Mouse (Mus musculus) splenic B cell, adult 2 months (primary cell): Measurements from ENCODE around the gene Gpr55.

Source experiments
- DNase-seq: peaks from one replicate; pipeline ENCODE4 v3.0.0-alpha.2; 2011; ENCODE audit warnings: low read depth, low spot score
- H3K27me3 ChIP-seq: 2 replicates; pipeline ENCODE4 v1.6.1; 2012; ENCODE audit warnings: mild to moderate bottlenecking, low read length, moderate library complexity, mixed read lengths; ENCODE audit not compliant: control insufficient read depth, poor library complexity, insufficient read depth, severe bottlenecking
- H3K36me3 ChIP-seq: 2 replicates; pipeline ENCODE4 v1.6.1; 2012; ENCODE audit warnings: mild to moderate bottlenecking, low read length, moderate library complexity, mixed read lengths; ENCODE audit not compliant: control insufficient read depth, poor library complexity, insufficient read depth, severe bottlenecking

Gpr55 gene

DNA sequence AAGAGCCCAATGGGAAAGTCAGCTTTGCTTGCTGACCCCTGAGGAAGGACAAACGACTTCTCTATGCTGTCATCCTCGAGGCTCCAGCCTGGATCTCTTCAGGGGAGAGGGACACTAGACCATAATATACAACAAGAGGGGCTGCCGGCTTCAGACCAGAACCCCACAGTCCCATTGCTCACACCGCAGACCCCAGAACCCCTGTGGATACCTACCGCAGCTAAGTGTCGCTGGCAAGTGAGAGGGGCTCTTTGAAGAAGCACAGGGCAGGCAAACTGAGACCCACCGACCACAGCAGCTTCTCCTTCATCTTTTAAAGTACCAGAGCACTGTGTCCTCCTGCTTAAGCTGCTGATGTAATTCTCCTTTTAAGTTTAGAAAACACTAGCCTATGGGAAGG lies 26.2 kb downstream of the Gpr55 start:
- no peaks in the 10 kb centered on the region for H3K27me3 ChIP-seq
- DNase-seq: no peak
- no peaks in the 10 kb centered on the region for H3K36me3 ChIP-seq

DNA sequence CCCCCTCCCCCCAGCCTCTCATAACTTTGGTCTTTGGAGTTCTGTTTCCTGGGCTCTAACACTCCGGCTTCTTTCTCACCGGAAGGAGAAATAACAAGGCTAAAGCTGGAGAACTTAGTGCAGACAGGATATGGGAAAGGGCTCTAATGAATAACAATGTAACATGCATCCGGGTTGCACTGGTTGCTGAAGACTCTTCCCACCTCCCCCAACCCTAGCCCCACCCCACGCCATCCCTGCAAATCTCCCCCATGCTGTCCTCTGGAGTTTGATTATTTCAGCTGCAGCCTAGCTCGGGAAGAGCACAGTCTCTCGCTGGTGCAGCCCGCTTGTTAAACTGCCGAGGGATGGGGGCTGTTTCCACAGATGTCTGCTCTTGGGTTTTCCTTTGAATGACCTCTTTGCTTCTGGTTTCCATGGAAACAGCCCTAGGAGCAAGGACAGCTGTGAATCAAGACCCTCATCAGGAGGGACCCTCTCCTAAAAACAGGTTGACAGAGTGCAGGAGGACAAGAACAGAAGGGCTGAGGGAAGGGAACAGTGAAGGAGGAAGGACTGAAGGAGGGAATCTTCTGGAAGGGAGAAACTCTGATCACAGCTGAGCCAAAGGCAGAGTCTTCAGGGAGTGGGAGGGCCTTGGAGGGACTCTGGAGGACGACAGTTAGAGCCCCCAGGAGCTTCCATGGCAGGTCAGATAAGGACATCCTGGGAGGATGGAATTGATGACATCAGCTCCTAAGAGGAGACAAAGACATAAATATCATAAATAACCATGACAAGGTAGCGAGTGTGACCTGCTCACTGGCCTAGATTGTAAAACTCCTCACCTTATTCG lies 27.0 kb downstream of the Gpr55 start:
- Histone ChIP-seq H3K36me3 (no peaks in the 10 kb centered on the region), H3K27me3 (no peaks in the 10 kb centered on the region)
- no peak for DNase-seq

DNA sequence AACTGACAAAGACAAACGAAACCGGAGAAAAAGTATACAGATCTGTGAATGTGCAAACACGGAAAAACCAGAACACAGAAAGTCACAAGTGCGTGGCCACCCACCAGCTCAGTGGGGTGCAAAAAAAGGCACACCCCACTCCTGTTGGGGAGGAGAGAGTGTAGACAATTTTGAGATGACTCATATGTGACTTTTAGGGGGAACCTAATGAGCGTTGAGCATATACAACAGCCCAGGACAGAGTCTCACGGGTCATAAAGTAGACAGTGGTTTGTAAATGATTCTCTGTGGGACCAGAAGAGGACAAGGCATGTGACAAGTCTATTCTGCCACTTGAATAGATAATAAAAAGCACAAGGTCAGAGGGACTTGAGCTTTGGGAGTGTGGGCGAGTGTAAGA lies 27.6 kb downstream of the Gpr55 start:
- H3K27me3 ChIP-seq: no peaks in the 10 kb centered on the region
- DNase-seq: peak; percentile 61
- H3K36me3 ChIP-seq: no peaks in the 10 kb centered on the region

DNA sequence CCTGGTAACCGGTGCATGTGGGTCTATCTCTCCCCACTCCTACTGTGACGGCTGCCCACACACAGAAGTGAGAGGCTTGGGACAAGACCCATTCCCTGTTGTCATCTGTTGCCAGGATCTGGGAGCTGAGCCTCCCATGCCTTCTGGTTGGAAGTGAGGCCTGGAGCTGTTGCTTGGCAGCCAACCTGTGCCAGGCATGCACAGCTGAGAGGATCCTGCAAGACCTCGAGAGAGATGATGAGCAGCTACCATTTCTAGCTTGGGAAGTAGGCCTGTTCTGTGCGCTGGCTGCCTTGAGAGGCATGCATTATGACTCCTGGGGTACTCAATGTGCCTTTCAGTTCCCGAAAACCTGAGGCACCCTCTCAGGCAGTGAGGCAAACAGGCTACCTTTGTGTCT lies 29.6 kb downstream of the Gpr55 start:
- Histone ChIP-seq H3K27me3 (no peaks in the 10 kb centered on the region), H3K36me3 (no peaks in the 10 kb centered on the region)
- no peak for DNase-seq

DNA sequence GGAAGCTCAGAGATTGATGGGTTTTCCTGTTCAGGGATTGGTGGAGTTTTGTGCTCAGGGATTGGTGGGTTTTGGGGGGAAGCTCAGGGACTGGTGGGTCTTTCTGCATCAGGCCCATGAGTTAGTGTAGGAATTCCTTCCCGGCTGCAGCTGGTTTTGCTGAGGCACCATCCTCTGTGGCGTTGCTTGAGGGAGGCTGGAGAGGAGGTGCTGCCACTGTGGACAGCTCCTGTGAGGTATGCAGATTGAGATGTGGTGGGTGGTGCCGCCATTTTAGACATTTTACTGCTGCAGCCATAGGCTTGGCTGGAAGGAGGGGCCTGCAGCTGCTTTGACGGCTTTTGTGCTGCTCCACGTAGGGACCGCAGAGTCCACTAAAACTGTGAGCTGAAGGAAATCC lies 31.4 kb downstream of the Gpr55 start:
- H3K27me3 ChIP-seq: no peaks in the 10 kb centered on the region
- DNase-seq: no peak
- no peaks in the 10 kb centered on the region for H3K36me3 ChIP-seq

DNA sequence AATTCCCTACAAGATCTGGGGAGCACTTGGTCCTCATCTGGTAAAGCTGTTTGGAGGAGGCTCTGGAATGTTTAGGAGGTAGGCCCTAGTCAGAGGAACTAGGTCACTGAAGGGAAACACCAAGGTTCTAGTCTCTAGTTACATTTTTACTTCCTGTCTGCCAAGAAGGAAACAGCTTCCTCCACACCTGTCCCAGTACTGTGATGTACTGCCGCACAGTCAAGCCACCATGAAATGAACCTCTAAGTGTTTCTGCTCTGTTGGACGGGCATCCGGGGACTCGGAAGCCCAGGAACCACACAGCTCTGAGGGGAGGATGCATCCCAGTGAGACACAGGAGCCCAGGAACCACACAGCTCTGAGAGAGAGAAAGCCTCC lies 32.1 kb downstream of the Gpr55 start:
- H3K36me3 ChIP-seq: no peaks in the 10 kb centered on the region
- no peak for DNase-seq
- H3K27me3 ChIP-seq: no peaks in the 10 kb centered on the region

DNA sequence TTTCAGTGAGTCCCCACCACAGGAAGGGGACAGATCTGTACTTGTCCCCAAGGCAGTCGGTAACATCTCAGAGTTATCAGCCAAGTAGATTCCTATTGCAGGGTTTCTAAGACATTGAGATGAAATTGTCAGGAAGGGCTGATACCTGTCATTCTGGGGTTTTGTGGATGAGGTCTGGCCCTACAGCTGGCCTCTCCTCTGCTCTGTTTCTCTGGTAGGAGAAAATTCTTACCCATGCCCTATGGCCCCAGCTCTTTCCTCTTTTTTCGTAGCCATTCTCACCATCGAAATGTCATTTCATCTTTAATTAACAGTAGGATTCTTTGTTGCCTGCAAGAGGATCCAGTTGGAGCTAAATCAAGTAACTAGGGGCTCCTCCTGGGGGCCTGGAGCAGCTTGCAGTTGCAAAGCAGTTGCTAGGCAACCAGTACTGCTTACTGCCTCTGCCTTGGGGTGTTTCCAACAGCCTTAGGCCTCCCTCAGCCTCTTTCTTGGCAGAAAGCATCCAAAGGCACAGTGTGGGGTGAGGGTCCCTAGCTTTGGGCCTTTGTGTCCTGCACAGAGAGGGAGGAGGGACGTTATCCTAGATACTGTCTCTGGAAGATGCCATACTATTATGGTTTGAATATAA lies 32.6 kb downstream of the Gpr55 start, which contains the start of gene 4933407L21Rik:
Gene 4933407L21Rik (plus strand): TSS at position 427 of the 631 bp plus-strand sequence.
- H3K36me3 ChIP-seq: no peaks in the 10 kb centered on the region
- H3K27me3 ChIP-seq: no peaks in the 10 kb centered on the region
- no peak for DNase-seq

DNA sequence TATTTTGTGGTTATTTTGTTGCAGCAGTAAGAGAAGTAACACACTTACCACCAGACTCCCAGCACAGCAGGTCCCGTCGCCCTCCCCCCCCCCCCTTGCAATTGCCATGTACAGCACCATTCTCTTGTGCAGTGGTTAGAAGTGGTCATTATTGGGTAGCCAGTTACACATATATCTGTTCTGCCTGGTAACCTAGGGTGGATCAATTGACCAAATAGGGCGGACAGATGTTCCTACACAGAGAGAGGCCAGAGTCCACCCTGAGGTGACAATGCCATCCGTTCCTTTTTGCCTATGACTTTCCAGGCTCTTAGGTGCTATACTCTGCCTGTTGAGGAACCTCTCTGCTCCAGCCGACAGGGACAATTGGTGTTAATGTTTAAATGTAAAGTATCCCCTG lies 35.6 kb downstream of the Gpr55 start:
- Histone ChIP-seq H3K36me3 (no peaks in the 10 kb centered on the region), H3K27me3 (no peaks in the 10 kb centered on the region)
- no peak for DNase-seq

DNA sequence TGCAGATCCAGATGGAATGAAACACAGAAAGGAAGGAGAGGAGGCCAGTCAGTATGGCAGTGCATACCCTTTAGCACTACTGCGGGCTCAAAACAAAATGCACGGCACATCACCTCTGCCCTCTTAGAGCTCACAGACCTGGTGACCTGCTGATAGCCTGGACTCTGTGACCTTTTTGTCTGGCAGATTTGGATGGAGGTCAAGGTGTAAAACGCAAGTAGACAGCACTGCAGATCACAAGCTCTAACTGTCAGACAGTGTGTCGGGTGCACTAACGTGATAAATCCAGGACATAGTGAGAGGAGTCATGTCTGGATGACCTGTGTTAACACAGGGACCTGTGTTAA lies 38.0 kb downstream of the Gpr55 start:
- no peaks in the 10 kb centered on the region for H3K36me3 ChIP-seq
- DNase-seq: no peak
- H3K27me3 ChIP-seq: no peaks in the 10 kb centered on the region

DNA sequence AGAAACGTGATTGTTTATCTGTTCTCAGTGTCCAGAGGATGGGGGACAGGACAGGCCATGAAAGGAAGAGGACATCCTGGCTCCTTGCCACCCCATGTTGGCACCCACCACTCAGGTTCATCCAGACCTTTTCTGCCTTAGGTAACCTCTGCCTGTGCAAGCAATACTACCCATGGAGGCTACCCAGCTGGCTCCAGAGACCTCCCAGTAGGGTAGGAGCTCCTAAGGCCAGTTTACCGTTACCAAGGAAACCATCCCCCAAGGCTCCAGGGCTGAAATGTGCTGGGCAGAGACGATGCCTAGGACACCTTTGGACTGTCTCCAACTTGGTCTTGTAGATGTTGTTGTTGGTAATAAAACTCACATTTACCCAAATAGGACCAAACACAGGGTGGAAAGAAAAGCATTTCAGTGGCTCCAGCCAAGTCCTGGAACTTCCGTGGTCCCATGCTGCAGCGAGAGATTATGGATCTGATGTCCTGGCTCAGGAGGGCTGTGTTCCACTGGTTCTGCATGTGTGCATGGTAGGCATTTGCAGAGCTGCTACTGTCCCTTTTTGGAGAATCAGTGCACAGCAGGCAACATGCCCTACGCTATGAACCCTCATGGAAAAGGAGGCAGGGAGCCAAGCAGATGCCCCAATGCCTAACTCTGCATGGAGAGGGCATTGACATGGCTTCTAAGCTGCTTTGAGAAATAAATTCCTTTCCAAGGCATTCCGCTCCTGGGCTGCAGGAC lies 38.5 kb downstream of the Gpr55 start:
- no peaks in the 10 kb centered on the region for H3K36me3 ChIP-seq
- no peaks in the 10 kb centered on the region for H3K27me3 ChIP-seq
- DNase-seq: no peak

DNA sequence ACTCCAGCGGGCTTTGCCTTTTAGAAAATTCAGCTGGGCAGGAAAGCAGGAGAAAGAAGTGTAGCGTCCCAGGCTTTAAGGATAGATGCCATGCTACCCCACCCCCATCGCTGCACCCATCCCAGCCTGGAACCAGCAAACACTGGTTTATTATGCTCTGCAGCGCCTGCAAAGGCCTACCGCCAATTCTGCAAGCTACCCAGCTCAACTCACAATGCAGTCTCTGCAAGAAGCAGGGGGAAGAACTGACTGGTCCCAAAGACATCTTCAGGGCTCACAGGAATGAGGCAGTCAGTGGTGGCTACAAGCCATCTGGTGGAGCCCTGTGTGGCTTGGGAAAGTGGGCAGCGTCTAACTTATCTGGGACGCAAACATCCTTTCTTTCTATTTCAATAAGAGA lies 39.1 kb downstream of the Gpr55 start:
- H3K36me3 ChIP-seq: no peaks in the 10 kb centered on the region
- no peak for DNase-seq

DNA sequence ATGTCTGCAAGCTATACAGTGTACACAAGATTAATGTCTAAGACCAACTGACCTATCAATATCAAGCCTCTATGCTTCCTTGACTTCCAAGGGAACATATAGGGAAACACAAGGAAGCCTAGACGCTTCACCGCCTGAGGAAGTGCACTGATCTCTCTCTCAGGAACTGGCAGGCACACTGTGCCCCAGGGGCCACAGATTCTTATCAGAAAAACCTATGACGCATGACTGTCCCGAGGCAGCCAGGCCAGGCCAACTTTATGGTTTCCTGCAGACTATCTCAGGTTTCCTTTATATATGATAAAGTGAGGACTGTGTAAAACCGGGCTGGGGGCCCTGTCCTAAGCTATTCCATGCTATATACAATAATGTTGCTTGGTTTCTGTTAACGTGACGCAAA lies 41.2 kb downstream of the Gpr55 start:
- H3K36me3 ChIP-seq: no peaks in the 10 kb centered on the region
- DNase-seq: no peak

More for the DNA sequence above, 39.1 kb downstream of the Gpr55 start:
- H3K27me3 ChIP-seq: no peaks in the 10 kb centered on the region

DNA sequence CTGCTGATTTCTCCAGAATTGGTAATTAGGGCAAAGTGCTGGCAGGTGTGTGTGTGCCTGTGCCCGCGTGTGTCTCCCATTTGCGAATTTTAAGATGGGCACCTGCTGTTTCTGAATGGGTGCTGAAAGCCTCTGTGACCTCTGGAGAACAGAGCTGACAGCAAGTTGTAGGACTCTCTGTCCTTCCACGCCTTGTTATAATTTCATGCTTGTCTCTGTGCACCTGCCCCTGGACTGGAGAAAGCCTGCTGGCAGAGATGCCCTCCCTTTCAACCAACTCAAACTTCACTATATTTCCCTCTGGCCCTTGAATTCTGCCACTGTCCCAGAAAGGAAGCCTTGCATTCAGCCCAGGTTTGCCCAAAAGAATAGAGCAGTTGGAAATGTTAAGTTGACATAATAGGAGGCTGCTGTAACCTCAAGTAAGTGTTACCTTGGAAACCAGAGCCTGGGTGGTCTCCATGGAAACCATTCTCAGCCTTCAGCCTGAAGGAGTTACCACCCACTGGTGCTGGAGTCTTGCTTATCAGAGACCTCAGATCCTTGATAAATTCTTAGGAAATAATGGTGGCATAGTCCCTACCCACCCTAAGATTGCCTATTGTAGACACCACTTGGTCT lies 43.9 kb downstream of the Gpr55 start:
- H3K36me3 ChIP-seq: no peaks in the 10 kb centered on the region
- H3K27me3 ChIP-seq: no peaks in the 10 kb centered on the region
- DNase-seq: no peak

More for the DNA sequence above, 41.2 kb downstream of the Gpr55 start:
- no peaks in the 10 kb centered on the region for H3K27me3 ChIP-seq

DNA sequence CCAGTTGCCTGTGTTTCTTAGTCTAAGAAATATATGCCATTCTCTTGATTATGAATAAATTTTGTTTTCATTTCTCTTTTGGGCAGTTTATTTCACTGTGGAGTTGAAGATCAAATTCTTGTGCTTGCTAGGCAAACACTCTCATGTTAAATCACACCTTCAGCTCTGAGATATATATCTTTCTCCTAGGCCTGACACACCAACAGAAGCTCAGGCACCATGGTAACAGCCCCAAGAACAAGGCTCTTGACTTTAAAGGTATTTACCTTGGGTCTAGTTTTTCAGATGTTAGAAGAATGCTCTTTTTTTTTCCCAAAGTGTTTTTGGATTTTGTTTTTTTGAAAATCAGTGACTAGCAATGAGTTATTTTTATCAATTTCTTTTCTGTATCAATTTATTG lies 44.9 kb downstream of the Gpr55 start:
- Histone ChIP-seq H3K27me3 (no peaks in the 10 kb centered on the region), H3K36me3 (no peaks in the 10 kb centered on the region)
- DNase-seq: no peak
